Mouse (Mus musculus): ENCODE data around the gene Ifngr1. TPM values are rescaled to one million over a fixed set of nuclear protein-coding genes. Genes with fewer than 3 reads are reported as not detected.
"Not testable (repeated sequence)": the region's sequence is repeated elsewhere in the genome, so short reads cannot be mapped to it uniquely, and the experiment has no call there.

The Ifngr1 gene
- polyA plus RNA-seq, 1 experiment, result 151 TPM

DNA sequence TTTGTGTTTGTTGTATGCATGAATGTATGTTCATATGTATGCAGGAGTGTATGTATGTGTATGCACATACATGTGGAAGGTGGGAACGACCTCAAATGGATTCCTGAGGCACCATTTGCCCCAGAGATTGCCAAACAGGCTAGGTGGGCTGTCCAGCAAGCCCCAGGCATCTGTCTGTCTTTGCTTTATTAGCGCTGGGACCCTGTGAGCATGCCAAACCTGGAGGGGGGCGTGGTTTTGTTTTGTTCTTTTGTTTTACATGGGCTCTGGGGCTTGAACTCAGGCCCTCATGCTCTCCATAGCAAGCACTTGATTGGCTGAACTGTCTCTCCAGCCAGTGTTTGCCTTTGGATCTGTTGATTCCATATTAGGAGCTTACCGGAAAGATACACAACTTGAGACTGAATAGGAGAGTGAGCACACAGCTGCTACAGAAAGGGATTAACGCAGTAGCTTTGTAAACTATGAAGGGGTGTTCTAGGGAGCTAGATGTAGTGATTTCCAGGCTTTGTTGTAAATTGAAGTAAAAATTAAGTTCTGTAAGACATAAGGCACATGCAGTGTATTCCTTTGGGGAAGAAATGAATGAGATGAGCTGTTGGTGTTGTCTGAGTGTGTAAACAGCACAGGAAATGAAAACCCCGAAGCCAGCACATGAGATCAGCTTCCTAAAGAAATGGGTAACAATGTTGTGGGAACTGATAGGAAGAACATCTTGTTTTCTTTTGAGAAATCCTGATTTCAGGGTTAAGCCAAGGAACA lies 7.8 kb downstream of the Ifngr1 start:
- DNase-seq, result no peak
- no peak overlapping the region for H3K4me3 ChIP-seq (ENCODE audit: control insufficient read depth, insufficient read depth, low read length)
- 76% methylated on average over 6 of the region's 6 CpGs for WGBS
- TF ChIP-seq POLR2A (IDR thresholded peaks at IDR 0.05; ENCODE audit: control insufficient read depth, extremely low read depth, insufficient read depth, low read length, poor library complexity) (no peak), CTCF (IDR thresholded peaks at IDR 0.05; ENCODE audit: borderline replicate concordance, control insufficient read depth, extremely low read depth, insufficient read depth, low read length, poor library complexity) (no peak)
- H3K27ac ChIP-seq (ENCODE audit: control insufficient read depth, insufficient read depth, low read length), result peak overlapping the region; percentile 80
- H3K27me3 ChIP-seq (ENCODE audit: control insufficient read depth, insufficient read depth, low read length), result no peaks in the 10 kb centered on the region
- H3K36me3 ChIP-seq (ENCODE audit: control insufficient read depth, insufficient read depth, low read length), result peaks cover 69% of the 10 kb centered on the region
- peaks cover 26% of the 10 kb centered on the region for H3K4me1 ChIP-seq (replicated peaks; ENCODE audit: control insufficient read depth, insufficient read depth, low read length)

DNA sequence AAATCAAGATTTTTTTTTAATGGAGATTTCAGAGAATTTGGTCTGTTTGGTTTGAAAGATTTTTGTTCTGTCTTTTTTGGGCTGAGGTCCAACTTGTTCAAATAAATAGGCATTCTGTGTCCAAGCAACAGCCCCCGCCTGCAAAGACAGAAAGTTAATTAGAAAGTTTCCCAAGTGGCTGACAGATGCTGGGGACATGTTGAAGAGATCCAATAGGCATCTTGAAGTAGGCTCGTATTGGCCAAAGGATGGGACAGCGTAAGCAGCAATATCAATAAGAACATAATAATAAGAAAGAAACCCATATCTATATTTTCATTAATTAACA lies 8.3 kb downstream of the Ifngr1 start:
- TF ChIP-seq CTCF (IDR thresholded peaks at IDR 0.05; ENCODE audit: borderline replicate concordance, control insufficient read depth, extremely low read depth, insufficient read depth, low read length, poor library complexity), result no peak
- no peak for TF ChIP-seq POLR2A (IDR thresholded peaks at IDR 0.05; ENCODE audit: control insufficient read depth, extremely low read depth, insufficient read depth, low read length, poor library complexity)
- H3K36me3 ChIP-seq (ENCODE audit: control insufficient read depth, insufficient read depth, low read length), result peaks cover 75% of the 10 kb centered on the region
- no peak overlapping the region for H3K4me3 ChIP-seq (ENCODE audit: control insufficient read depth, insufficient read depth, low read length)
- no peak overlapping the region for H3K27ac ChIP-seq (ENCODE audit: control insufficient read depth, insufficient read depth, low read length)
- no peaks in the 10 kb centered on the region for H3K27me3 ChIP-seq (ENCODE audit: control insufficient read depth, insufficient read depth, low read length)
- WGBS, result 89% methylated on average over 3 of the region's 3 CpGs
- no peak for DNase-seq
- H3K4me1 ChIP-seq (replicated peaks; ENCODE audit: control insufficient read depth, insufficient read depth, low read length), result peaks cover 25% of the 10 kb centered on the region

DNA sequence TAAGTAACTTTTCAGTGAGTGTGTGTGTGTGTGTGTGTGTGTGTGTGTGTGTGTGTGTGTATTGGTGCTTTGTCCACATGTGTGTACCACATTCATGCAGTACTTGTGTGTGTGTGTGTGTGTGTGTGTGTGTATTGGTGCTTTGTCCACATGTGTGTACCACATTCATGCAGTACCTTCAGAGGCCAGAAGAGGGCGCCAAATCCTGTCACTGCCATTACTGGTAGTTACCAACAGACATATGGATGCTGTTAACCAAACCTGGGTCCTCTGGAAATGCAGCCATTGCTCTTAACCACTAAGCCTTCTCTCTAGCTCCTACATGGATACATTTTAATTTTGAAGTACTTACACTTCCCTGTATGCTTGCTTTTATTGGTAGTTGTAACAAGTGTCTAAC lies 9.8 kb downstream of the Ifngr1 start:
- DNase-seq, result peak; percentile 72
- not testable (repeated sequence) for H3K27ac ChIP-seq (ENCODE audit: control insufficient read depth, insufficient read depth, low read length); H3K4me3 ChIP-seq (ENCODE audit: control insufficient read depth, insufficient read depth, low read length); H3K27me3 ChIP-seq (ENCODE audit: control insufficient read depth, insufficient read depth, low read length)
- WGBS, result 89% methylated on average over 1 of the region's 1 CpGs
- Histone ChIP-seq H3K36me3 (ENCODE audit: control insufficient read depth, insufficient read depth, low read length) (peaks cover 85% of the 10 kb centered on the region), H3K4me1 (replicated peaks; ENCODE audit: control insufficient read depth, insufficient read depth, low read length) (peaks cover 22% of the 10 kb centered on the region)

DNA sequence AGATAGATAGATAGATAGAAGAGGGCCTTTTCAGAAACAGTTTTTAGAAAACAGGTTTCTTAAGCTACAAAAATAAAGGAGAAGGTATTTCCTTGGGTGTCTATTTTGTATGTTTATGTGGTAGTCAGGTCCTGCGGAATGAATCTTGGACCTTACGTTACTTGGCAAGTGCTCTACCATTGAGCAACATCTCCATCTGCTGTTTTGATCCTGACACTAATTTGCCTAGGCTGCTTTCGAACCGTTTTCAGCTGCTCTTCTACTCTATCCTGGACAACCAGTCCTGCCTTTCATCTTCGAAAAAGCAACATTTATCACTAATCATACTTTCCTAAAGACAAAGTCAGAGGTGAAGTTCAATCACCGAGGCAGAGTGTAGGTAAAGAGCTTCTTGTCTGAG lies 11.5 kb downstream of the Ifngr1 start:
- WGBS, result 92% methylated on average over 6 of the region's 6 CpGs
- Histone ChIP-seq H3K27ac (ENCODE audit: control insufficient read depth, insufficient read depth, low read length) (no peak overlapping the region), H3K36me3 (ENCODE audit: control insufficient read depth, insufficient read depth, low read length) (peaks cover 98% of the 10 kb centered on the region), H3K27me3 (ENCODE audit: control insufficient read depth, insufficient read depth, low read length) (no peaks in the 10 kb centered on the region), H3K4me3 (ENCODE audit: control insufficient read depth, insufficient read depth, low read length) (no peak overlapping the region), H3K4me1 (replicated peaks; ENCODE audit: control insufficient read depth, insufficient read depth, low read length) (peaks cover 11% of the 10 kb centered on the region)
- no peak for DNase-seq
- TF ChIP-seq CTCF (IDR thresholded peaks at IDR 0.05; ENCODE audit: borderline replicate concordance, control insufficient read depth, extremely low read depth, insufficient read depth, low read length, poor library complexity), result no peak
- no peak for TF ChIP-seq POLR2A (IDR thresholded peaks at IDR 0.05; ENCODE audit: control insufficient read depth, extremely low read depth, insufficient read depth, low read length, poor library complexity)

DNA sequence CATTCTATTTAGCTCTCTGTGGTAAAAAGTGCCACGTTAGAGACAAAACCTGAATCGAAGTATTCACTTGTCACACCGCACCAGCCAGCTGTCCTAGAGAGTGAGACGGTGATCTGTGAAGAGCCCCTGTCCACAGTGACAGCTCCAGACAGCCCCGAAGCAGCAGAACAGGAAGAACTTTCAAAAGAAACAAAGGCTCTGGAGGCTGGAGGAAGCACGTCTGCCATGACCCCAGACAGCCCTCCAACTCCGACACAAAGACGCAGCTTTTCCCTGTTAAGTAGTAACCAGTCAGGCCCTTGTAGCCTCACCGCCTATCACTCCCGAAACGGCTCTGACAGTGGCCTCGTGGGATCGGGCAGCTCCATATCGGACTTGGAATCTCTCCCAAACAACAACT lies 17.4 kb downstream of the Ifngr1 start:
- no peak for TF ChIP-seq CTCF (IDR thresholded peaks at IDR 0.05; ENCODE audit: borderline replicate concordance, control insufficient read depth, extremely low read depth, insufficient read depth, low read length, poor library complexity)
- TF ChIP-seq POLR2A (IDR thresholded peaks at IDR 0.05; ENCODE audit: control insufficient read depth, extremely low read depth, insufficient read depth, low read length, poor library complexity), result no peak
- 93% methylated on average over 14 of the region's 14 CpGs for WGBS
- no peak overlapping the region for H3K27ac ChIP-seq (ENCODE audit: control insufficient read depth, insufficient read depth, low read length)

DNA sequence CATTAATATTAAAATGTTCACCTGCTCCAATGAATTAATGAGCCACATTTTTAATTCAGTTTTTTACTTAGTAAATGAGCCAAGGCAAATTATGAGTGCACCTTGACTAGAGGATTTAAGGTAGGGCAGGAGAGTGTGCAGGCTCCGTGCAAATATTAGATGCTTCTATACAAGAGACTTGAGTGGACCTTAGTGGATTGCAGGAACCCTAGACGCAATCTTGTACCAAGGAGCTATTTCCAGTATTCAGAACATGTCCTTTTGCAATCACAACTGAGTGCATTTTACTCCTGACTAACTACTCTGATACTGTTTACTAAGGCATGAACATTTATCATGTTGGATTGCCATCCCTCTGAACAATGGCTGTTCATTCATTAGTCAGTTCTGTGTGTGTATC lies 19.9 kb downstream of the Ifngr1 start:
- TF ChIP-seq POLR2A (IDR thresholded peaks at IDR 0.05; ENCODE audit: control insufficient read depth, extremely low read depth, insufficient read depth, low read length, poor library complexity), result no peak
- no peak for TF ChIP-seq CTCF (IDR thresholded peaks at IDR 0.05; ENCODE audit: borderline replicate concordance, control insufficient read depth, extremely low read depth, insufficient read depth, low read length, poor library complexity)
- DNase-seq, result no peak
- Histone ChIP-seq H3K27ac (ENCODE audit: control insufficient read depth, insufficient read depth, low read length) (no peak overlapping the region), H3K4me1 (replicated peaks; ENCODE audit: control insufficient read depth, insufficient read depth, low read length) (peaks cover 25% of the 10 kb centered on the region), H3K36me3 (ENCODE audit: control insufficient read depth, insufficient read depth, low read length) (peaks cover 49% of the 10 kb centered on the region), H3K27me3 (ENCODE audit: control insufficient read depth, insufficient read depth, low read length) (no peaks in the 10 kb centered on the region), H3K4me3 (ENCODE audit: control insufficient read depth, insufficient read depth, low read length) (no peak overlapping the region)
- 77% methylated on average over 2 of the region's 2 CpGs for WGBS

More for the DNA sequence above, 17.4 kb downstream of the Ifngr1 start:
- peaks cover 17% of the 10 kb centered on the region for H3K4me1 ChIP-seq (replicated peaks; ENCODE audit: control insufficient read depth, insufficient read depth, low read length)
- H3K36me3 ChIP-seq (ENCODE audit: control insufficient read depth, insufficient read depth, low read length), result peaks cover 74% of the 10 kb centered on the region
- DNase-seq, result no peak
- no peaks in the 10 kb centered on the region for H3K27me3 ChIP-seq (ENCODE audit: control insufficient read depth, insufficient read depth, low read length)
- H3K4me3 ChIP-seq (ENCODE audit: control insufficient read depth, insufficient read depth, low read length), result no peak overlapping the region

Data from thymus, adult 2 months (tissue).